In genomic region chr7:4690387-4690786, GRCm38 (mm10) we compare ENCODE assay signal across 7 mouse cellular contexts. TPM values are rescaled to one million over a fixed set of nuclear protein-coding genes. Genes with fewer than 3 reads are reported as not detected.
A peak's percentile ranks its signal among the peaks of the same experiment; 100 is the strongest.
DNase-seq lines count a peak whose midpoint lies in the region; ATAC-seq and TF ChIP-seq lines count a peak whose summit lies in the region.

Gene Brsk1, plus strand, starts transcription at chr7:4690604.

- no peaks in the 10 kb centered on the region for H3K9me3 ChIP-seq in intestine, embryonic 16.5 days (ENCODE audit: control insufficient read depth, low read length)
- no peaks in the 10 kb centered on the region for H3K9me3 ChIP-seq in limb, embryonic 13.5 days
- no peaks in the 10 kb centered on the region for H3K9me3 ChIP-seq in midbrain, embryonic 16.5 days (replicated peaks; ENCODE audit: control insufficient read depth, low read length, poor library complexity, severe bottlenecking)

- ATAC-seq in intestine, embryonic 16.5 days, result peak; percentile 45
- peak; percentile 34 for ATAC-seq in limb, embryonic 13.5 days (ENCODE audit: low FRiP score, low read depth)
- peak; percentile 87 for ATAC-seq in midbrain, embryonic 16.5 days

- DNase-seq in adrenal gland, postnatal 14 days, result peak; percentile 90
- peak; percentile 70 for DNase-seq in gastrocnemius, postnatal 10 days

- TF ChIP-seq POLR2A in cortical plate, adult 2 months (IDR thresholded peaks at IDR 0.05; ENCODE audit: extremely low read depth, insufficient read depth, low read length), result peak; percentile 29; the same call in 1 of the 2 replicates
- TF ChIP-seq POLR2A in testis, adult 2 months (IDR thresholded peaks at IDR 0.05; ENCODE audit: control insufficient read depth, low read depth, low read length), result no peak

- no peaks in the 10 kb centered on the region for H3K27me3 ChIP-seq in intestine, embryonic 16.5 days (replicated peaks; ENCODE audit: control insufficient read depth, insufficient read depth, low read length)
- no peaks in the 10 kb centered on the region for H3K27me3 ChIP-seq in limb, embryonic 13.5 days
- no peaks in the 10 kb centered on the region for H3K27me3 ChIP-seq in midbrain, embryonic 16.5 days (ENCODE audit: control insufficient read depth, insufficient read depth, low read depth, low read length)
- no peaks in the 10 kb centered on the region for H3K27me3 ChIP-seq in testis, adult 2 months (ENCODE audit: control insufficient read depth, insufficient read depth, low read length)

- H3K4me1 ChIP-seq in cortical plate, adult 2 months (ENCODE audit: control insufficient read depth, insufficient read depth, low read length), result peaks cover 4% of the 10 kb centered on the region; the same call in 1 of the 2 replicates
- H3K4me1 ChIP-seq in intestine, embryonic 16.5 days (ENCODE audit: control insufficient read depth, insufficient read depth, low read length), result peaks cover 10% of the 10 kb centered on the region
- peaks cover 13% of the 10 kb centered on the region for H3K4me1 ChIP-seq in limb, embryonic 13.5 days
- H3K4me1 ChIP-seq in midbrain, embryonic 16.5 days (ENCODE audit: control insufficient read depth, insufficient read depth, low read length), result peaks cover 14% of the 10 kb centered on the region
- H3K4me1 ChIP-seq in testis, adult 2 months (ENCODE audit: control insufficient read depth, insufficient read depth, low read length), result peaks cover 7% of the 10 kb centered on the region

- peak within 1 kb of the TSS; percentile 89 for H3K9ac ChIP-seq in intestine, embryonic 16.5 days (ENCODE audit: low read depth, low read length)
- H3K9ac ChIP-seq in limb, embryonic 13.5 days, result peak within 1 kb of the TSS; percentile 99
- H3K9ac ChIP-seq in midbrain, embryonic 16.5 days (ENCODE audit: low read depth, low read length), result peak within 1 kb of the TSS; percentile 100

- H3K4me2 ChIP-seq in intestine, embryonic 16.5 days (ENCODE audit: low read depth, low read length), result peak within 1 kb of the TSS; percentile 98
- H3K4me2 ChIP-seq in limb, embryonic 13.5 days (replicated peaks), result peak within 1 kb of the TSS; percentile 76
- peak within 1 kb of the TSS; percentile 87 for H3K4me2 ChIP-seq in midbrain, embryonic 16.5 days (ENCODE audit: low read length)

- peak within 1 kb of the TSS; percentile 32 for H3K27ac ChIP-seq in cortical plate, adult 2 months (ENCODE audit: insufficient read depth, low read length)
- peak within 1 kb of the TSS; percentile 82 for H3K27ac ChIP-seq in intestine, embryonic 16.5 days (ENCODE audit: low read length)
- peak within 1 kb of the TSS; percentile 93 for H3K27ac ChIP-seq in limb, embryonic 13.5 days
- peak within 1 kb of the TSS; percentile 94 for H3K27ac ChIP-seq in midbrain, embryonic 16.5 days (ENCODE audit: low read length)
- peak within 1 kb of the TSS; percentile 70; the same call in 1 of the 2 replicates for H3K27ac ChIP-seq in testis, adult 2 months (ENCODE audit: control insufficient read depth, insufficient read depth, low read depth, low read length)

- no peaks in the 10 kb centered on the region for H3K36me3 ChIP-seq in intestine, embryonic 16.5 days (ENCODE audit: control insufficient read depth, insufficient read depth, low read length)
- peaks cover 29% of the 10 kb centered on the region for H3K36me3 ChIP-seq in limb, embryonic 13.5 days
- H3K36me3 ChIP-seq in midbrain, embryonic 16.5 days (ENCODE audit: control insufficient read depth, insufficient read depth, low read length), result peaks cover 14% of the 10 kb centered on the region; the same call in 1 of the 2 replicates
- no peaks in the 10 kb centered on the region for H3K36me3 ChIP-seq in testis, adult 2 months (ENCODE audit: control insufficient read depth, insufficient read depth, low read length)

- H3K4me3 ChIP-seq in cortical plate, adult 2 months (ENCODE audit: insufficient read depth, low read length), result peak within 1 kb of the TSS; percentile 71
- H3K4me3 ChIP-seq in intestine, embryonic 16.5 days (ENCODE audit: low read length), result peak within 1 kb of the TSS; percentile 70
- peak within 1 kb of the TSS; percentile 89 for H3K4me3 ChIP-seq in limb, embryonic 13.5 days
- H3K4me3 ChIP-seq in midbrain, embryonic 16.5 days (ENCODE audit: low read depth, low read length), result peak within 1 kb of the TSS; percentile 92
- H3K4me3 ChIP-seq in testis, adult 2 months (ENCODE audit: control insufficient read depth, low read depth, low read length), result peak within 1 kb of the TSS; percentile 85

- WGBS in intestine, embryonic 16.5 days, result 3% methylated on average over 5 of the region's 18 CpGs
- 0% methylated on average over 4 of the region's 18 CpGs for WGBS in limb, embryonic 13.5 days
- WGBS in midbrain, embryonic 16.5 days, result 0% methylated on average over 5 of the region's 18 CpGs

- no peak for TF ChIP-seq CTCF in cortical plate, adult 2 months (IDR thresholded peaks at IDR 0.05; ENCODE audit: extremely low read depth, insufficient read depth, low read length)
- no peak for TF ChIP-seq CTCF in testis, adult 2 months (IDR thresholded peaks at IDR 0.05; ENCODE audit: control insufficient read depth, insufficient read depth, insufficient replicate concordance, low read depth, low read length)

RNA-seq across cellular contexts. Expression of gene Brsk1, which starts in this region (rescaled TPM):
- 6.0 and 8.4 TPM in 2 replicates for total RNA-seq in adrenal gland, postnatal 14 days (2021)
- 305 and 330 TPM in 2 replicates for polyA plus RNA-seq in cortical plate, adult 2 months (2012; rRNA removed)
- 1 to 10 TPM; 3.3 to 4.6 TPM for total RNA-seq in gastrocnemius, postnatal 10 days (2021)
- polyA plus RNA-seq in intestine, embryonic 16.5 days (2015; fragmentation: Nextera tagmentation; extraction: Ambion mirVana), result 0.86 and 1.4 TPM in 2 replicates
- polyA plus RNA-seq in limb, embryonic 13.5 days (2015; fragmentation: Nextera tagmentation; extraction: Ambion mirVana), result 2.2 and 2.3 TPM in 2 replicates
- polyA plus RNA-seq in midbrain, embryonic 16.5 days (2015; fragmentation: Nextera tagmentation; extraction: Ambion mirVana), result 7.5 and 7.8 TPM in 2 replicates
- 53.3 and 60.3 TPM in 2 replicates for polyA plus RNA-seq in testis, adult 2 months (2012; rRNA removed)

Comparison
In these comparisons a context has a peak if more than half of its experiments do, and no peak if none do; other contexts are left out.
1. Peak in every context shown above with its lines: DNase-seq, ATAC-seq, H3K4me3 ChIP-seq and H3K27ac ChIP-seq.
2. H3K27ac ChIP-seq: peak in every context shown above with its lines; median percentile 94 in midbrain, embryonic 16.5 days; 93 in limb, embryonic 13.5 days; 82 in intestine, embryonic 16.5 days; 70 in testis, adult 2 months; 32 in cortical plate, adult 2 months.
3. ATAC-seq: peak in every context shown above with its lines; median percentile 87 in midbrain, embryonic 16.5 days; 45 in intestine, embryonic 16.5 days; 34 in limb, embryonic 13.5 days.